Mouse (Mus musculus): ENCODE results near the gene Camk2d. TPM values are rescaled to one million over a fixed set of nuclear protein-coding genes. Genes with fewer than 3 reads are reported as not detected.

Gene Camk2d
- total RNA-seq, 4 experiments from 2014 or later, result 49.9 to 62.3 (median 62.0) TPM

DNA sequence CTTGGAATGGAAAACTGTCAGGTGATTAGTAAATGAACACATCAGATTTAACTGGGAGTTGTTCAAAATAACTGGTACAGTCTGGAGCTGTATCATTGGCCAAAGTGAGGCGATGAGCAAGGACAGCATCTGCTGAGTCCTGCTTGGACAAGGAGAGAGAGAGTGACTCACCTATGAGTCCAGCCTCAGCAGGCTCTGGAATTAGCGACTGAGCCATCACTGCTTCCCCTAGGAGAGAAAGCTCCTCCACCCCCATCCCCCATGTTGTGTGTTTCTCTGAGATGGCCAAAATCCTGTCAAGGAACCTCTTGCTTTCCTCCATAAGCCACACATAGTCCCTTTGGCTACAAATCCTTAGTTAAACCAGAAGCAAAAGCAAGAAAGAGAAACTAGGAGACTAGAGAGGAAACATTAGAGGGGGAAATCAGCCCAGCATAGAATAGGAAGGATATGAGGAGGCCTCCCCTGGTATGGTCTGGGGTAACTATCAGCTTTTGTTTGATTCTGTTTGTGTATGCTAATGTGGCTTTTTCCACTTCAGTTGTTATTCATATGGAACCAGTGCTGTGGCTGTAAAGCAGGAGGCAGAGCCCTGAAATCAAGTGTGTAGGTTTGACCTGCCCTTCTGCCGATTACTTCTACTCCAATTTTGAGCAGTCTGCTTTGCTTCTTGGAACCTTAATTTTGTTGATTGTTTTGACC lies 148.5 kb downstream of the Camk2d start:
- DNase-seq (ENCODE audit: low spot score in 2 of 2), result no peak

DNA sequence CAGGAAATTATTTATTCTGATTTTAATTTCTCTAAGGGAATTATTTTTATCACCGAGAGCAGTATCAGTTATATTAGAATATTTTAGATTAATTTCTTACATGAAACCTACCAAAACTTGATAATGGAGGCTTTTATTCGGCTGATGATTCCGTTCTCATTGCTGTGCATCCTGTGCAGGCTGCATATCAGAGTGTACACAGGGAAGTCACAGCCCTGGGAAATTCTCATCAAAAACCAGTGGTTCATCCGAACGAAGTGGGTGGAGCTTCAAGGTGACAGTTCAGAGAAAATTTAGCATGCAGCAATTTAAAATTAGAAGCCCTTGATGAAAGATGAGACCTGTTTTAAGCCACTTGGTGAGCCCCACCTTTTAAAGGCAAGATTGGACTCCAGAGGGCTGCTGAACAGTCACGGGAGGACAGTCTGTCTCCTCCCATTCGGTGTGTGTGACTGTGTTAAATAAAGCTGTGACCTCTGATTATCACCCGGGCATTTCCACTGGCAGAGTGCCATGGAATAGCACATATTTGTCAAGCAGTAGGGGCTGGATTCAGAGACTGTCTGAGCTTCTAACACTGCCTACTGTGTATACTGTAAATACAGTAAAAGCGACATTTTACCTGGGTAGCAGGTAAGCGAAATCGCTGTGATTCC lies 150.2 kb downstream of the Camk2d start:
- peak in 1 of 2 experiments; percentile 19 for DNase-seq (ENCODE audit: low spot score in 2 of 2)

DNA sequence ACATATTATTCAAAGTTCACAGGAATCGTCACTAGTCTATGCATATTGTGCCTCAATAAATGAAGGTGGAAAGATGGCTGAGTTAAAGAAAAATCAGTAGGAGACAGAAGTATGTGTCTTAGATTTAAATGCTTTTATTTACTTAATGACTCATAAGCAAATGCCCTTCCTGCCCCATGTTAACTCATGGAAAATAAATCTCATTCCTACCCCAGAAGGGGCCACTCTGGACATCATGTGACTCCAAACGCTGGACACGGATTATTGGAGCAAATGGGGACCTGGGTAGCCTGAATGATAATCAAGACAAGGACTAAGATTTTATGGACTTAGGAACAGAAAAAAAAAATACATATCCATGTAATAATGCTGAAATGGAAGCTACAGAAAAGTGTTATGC lies 151.5 kb downstream of the Camk2d start:
- DNase-seq (ENCODE audit: low spot score in 2 of 2), result no peak

DNA sequence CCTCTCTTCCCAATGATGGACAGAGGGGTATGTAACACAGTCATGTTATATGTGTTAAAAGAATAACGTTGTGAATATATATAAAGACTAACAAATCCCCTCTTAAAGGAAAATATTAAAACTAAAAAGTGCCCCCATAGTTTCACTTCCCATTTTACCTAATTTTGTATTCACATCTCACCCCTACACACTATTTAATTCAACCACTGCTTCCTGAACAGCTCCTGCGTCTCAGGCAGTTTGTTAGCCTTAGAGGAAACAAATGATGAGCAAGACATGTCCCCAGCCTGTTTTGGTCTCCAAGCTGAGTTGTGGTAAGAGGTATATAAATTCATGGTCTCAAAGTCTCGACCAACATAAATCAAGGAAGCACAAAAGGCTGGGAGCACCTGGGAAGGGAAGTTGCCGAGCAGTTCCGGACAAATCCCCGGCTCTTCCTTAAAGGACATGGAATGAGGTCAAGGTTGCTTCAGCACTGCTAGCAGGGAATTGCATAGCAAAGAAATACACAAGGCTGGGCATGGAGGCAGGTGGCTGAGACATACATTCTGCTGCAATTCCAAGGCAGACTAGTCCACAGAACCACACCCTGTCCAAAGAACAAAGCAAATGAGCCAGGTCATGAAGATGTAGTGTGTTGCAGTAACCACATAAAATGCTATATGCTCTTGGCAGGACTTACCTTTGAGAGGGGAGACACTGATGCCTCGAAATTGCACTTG lies 155.4 kb downstream of the Camk2d start:
- DNase-seq (ENCODE audit: low spot score in 2 of 2), result no peak

GRCm38 (mm10) chr3:126752978-126753377 lies 156.9 kb downstream of the Camk2d start:
- no peak for DNase-seq (ENCODE audit: low spot score in 2 of 2)

DNA sequence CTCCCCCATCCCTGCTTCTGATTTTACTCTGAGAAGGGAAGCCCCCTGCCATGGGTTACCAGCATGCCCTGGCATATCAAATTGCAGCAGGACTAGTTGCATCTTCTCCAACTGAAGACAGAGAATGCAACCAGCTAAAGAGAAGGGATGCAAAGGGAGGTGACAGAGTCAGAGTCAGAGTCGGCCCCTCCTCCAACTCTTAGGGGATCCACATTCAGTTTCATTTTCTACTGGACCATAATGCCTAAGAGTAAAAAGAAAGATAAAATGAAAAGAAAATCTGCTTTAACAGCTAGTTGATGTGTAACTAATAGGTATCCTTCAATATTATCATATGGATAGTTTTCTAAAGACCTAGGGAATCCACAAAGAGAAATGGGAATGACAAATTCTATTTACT lies 162.3 kb downstream of the Camk2d start:
- no peak for DNase-seq (ENCODE audit: low spot score in 2 of 2)

GRCm38 (mm10) chr3:126760608-126761007 lies 164.5 kb downstream of the Camk2d start:
- DNase-seq (ENCODE audit: low spot score in 2 of 2), result no peak

DNA sequence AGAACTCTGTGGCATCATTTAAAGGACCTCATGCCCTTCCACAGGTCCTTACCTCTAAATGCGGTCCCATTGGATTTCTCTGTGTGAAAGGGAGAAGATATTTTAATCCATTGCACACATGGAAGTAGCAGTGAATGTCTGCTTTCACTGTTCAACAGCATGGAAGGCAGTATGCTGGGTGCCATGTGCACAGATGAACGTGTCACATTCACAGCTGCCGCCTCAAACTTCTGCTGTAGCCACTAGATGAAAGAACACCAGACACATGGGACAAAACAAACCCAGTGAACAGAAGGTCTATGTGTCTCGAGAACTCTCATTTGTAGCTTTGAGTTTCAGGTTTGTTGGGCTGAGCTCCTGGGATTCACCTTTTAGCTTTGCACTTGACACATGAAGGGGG lies 168.6 kb downstream of the Camk2d start:
- no peak for DNase-seq (ENCODE audit: low spot score in 2 of 2)

- DNase-seq (ENCODE audit: low spot score in 2 of 2), result no peak
Observed at GRCm38 (mm10) chr3:126770056-126770455, 174.0 kb downstream of the Camk2d start.

DNA sequence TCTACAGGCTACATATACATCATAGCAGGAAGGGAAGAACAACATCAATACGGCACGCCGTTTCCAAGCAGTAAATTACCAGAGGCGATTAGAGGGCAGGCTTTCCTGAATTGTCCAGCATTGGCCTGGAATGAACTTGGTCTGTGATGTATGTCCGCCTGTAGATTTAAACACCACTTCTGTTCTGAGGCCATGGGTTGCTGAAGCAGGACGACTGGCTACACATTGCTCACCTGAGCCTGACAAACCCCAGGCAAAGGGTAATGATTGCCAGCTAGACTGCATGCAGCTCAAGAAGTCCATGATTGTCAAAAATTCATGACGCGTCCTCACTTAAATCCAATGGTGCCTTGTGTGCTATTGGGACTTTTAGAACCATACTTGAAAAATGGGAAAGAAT lies 174.9 kb downstream of the Camk2d start:
- DNase-seq (ENCODE audit: low spot score in 2 of 2), result no peak

GRCm38 (mm10) chr3:126771541-126771940 lies 175.4 kb downstream of the Camk2d start:
- DNase-seq (ENCODE audit: low spot score in 2 of 2), result peak; percentile 64 to 66

DNA sequence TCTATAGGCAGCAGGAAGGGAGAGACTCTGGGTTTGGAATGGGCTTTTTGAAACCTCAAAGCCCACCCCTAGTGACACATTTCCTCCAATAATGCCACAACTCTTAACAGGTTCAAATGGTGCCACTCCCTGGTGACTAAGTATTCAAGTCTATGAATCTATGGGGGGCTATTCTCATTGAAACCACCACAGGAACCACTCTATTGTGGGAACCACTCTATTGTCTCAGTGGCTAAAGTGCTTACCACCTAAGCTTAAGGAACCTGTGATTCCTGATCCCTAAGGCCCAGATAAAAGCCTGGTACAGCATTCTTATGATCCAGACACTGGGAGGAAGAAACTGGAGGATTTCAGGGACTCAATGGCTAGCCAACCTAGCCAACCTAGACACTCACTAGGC lies 179.9 kb downstream of the Camk2d start:
- DNase-seq (ENCODE audit: low spot score in 2 of 2), result no peak

GRCm38 (mm10) chr3:126777101-126777500 lies 181.0 kb downstream of the Camk2d start:
- DNase-seq (ENCODE audit: low spot score in 2 of 2), result no peak

- DNase-seq (ENCODE audit: low spot score in 2 of 2), result no peak
Observed at GRCm38 (mm10) chr3:126777879-126778278, 181.8 kb downstream of the Camk2d start.

DNA sequence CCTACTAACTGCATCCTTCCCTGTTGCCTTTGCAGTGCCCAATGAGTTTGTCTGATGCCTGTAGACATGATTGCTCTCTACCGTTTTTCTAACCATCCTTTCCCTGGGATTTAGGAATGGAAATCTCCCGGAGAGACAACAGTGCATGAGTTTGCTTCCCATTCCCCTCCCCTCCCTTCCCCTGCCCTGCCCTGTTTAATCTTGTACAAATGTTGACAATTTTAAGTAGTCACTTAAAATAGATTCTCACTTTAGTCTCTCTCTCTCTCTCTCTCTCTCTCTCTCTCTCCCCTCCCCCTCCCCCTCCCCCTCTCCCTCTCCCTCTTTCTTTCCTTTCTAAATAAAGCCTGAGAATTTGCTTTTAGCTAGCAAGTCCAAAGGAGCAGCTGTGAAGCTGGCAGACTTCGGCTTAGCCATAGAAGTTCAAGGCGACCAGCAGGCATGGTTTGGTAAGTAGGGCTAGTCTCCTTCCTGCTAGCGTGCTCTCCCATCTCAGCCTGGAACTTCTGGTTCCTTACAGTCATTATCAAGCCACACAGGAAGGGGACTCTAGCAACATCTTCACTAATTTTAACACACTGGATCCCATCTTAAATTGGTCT lies 184.0 kb downstream of the Camk2d start:
- DNase-seq (ENCODE audit: low spot score in 2 of 2), result peak in 1 of 2 experiments; percentile 13

DNA sequence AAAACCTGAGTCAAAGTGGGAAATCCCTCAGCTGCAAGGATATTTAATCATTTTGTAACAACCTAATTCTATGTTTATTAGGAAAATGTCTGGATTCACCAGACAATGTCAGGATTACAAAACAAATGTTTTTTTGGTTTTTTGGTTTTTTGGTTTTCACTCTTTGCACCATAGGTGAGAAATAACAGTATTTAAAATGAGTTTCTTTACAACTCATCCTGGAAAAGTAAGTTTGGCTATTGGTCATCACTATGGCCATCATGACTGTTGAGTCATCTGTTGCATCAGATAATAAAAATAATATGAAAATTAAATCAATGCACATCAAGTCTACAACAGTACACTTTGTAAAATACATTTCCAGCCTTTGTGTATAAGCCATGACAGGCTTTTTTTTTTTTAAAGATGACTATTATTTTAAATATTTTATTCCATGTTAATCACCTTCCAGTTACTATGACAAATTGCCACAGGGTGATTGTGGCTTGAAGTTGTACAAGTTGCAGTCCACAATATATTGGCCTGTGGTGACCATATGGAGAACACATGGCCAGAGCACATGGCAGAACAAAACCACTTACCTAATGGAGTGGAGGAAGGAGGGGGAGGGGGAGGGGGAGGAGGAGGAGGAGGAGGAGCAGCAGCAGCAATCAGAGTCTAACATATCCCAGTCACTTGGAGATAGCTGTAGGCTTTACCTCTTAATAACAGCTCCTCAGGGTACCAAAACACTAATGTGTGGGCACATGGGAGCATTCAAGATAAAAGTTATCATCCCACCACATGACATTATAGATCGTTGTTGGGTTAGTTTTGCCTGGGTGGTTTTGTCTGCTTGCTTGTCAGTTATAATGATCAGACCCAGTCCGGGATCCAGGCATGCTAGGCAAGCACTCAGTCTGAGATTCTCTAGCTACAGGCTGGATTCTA lies 197.2 kb downstream of the Camk2d start:
- no peak for DNase-seq (ENCODE audit: low spot score in 2 of 2)

DNA sequence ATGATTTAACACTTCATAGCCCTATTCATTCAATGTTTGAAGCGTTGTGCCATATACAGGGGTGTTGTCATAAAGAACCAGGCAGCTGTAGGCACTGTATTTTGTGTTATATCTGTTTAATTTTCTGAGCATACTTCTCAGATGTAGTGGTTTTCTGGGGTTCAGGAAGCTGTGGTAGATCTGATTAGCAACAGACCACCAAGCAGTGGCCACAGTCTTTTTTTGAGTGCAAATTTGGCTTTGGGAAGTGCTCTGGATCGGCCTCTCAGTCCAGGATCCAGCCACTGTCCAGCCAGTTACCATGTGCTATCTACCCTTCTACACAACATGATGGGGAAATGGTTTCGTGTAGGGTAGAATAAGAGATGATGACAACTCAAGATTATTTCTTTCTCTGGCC lies 199.8 kb downstream of the Camk2d start:
- DNase-seq (ENCODE audit: low spot score in 2 of 2), result no peak

GRCm38 (mm10) chr3:126797025-126797424 lies 200.9 kb downstream of the Camk2d start:
- DNase-seq (ENCODE audit: low spot score in 2 of 2), result no peak

DNA sequence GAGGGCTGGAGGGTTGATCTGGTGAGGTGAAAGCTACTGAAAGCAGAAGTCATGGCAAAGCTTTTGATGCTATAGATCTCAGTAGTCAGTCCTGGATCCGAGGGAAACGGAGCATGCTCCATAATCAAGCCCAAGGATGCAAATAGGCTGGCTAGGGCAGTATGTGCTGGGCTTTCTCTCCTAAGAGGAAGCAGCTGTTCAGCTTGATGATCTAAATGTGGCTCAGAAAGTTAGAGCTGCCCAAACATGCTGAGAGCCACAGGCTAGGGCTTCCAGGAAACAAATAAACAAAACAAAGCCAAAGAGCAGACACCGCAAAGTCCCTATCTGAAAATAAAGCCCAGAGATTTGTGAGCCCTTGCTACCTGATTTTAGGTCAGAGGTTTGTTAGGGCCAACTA lies 201.7 kb downstream of the Camk2d start:
- DNase-seq (ENCODE audit: low spot score in 2 of 2), result no peak

GRCm38 (mm10) chr3:126802988-126803387 lies 206.9 kb downstream of the Camk2d start:
- no peak for DNase-seq (ENCODE audit: low spot score in 2 of 2)

GRCm38 (mm10) chr3:126804968-126805367 lies 208.9 kb downstream of the Camk2d start:
- DNase-seq (ENCODE audit: low spot score in 2 of 2), result no peak
